Mouse (Mus musculus) A20 (cell line): ENCODE measurements around the gene Adck1.
"Not testable (repeated sequence)": the region's sequence is repeated elsewhere in the genome, so short reads cannot be mapped to it uniquely, and the experiment has no call there.

Experiments
- DNase-seq: peaks from one replicate; pipeline ENCODE4 v3.0.0-alpha.2; 2011; ENCODE audit warnings: low read depth, low spot score

Gene Adck1

GRCm38 (mm10) chr12:88360441-88361119, at the start of gene Adck1:
Gene Adck1 (plus strand): TSS chr12:88360554.
- peak; percentile 92 for DNase-seq

GRCm38 (mm10) chr12:88314556-88314955, 45.8 kb upstream of the Adck1 start:
- DNase-seq = no peak

- DNase-seq = not testable (repeated sequence)
Observed at GRCm38 (mm10) chr12:88323926-88324325, 36.4 kb upstream of the Adck1 start, which contains the start of gene Gm5039. Gene Gm5039 (minus strand): TSS chr12:88324026.

GRCm38 (mm10) chr12:88336662-88337413, 23.5 kb upstream of the Adck1 start:
- DNase-seq = not testable (repeated sequence)

- DNase-seq = not testable (repeated sequence)
Observed at GRCm38 (mm10) chr12:88341286-88341685, 19.1 kb upstream of the Adck1 start.

- DNase-seq = no peak
Observed at GRCm38 (mm10) chr12:88354182-88354702, 6.1 kb upstream of the Adck1 start.

- peak; percentile 55 for DNase-seq
Observed at GRCm38 (mm10) chr12:88361120-88361445, 729 bp downstream of the Adck1 start.

GRCm38 (mm10) chr12:88367673-88368072, 7.3 kb downstream of the Adck1 start:
- no peak for DNase-seq

- no peak for DNase-seq
Observed at GRCm38 (mm10) chr12:88368618-88369017, 8.3 kb downstream of the Adck1 start.

GRCm38 (mm10) chr12:88369690-88370089, 9.3 kb downstream of the Adck1 start:
- not testable (repeated sequence) for DNase-seq

- DNase-seq = not testable (repeated sequence)
Observed at GRCm38 (mm10) chr12:88370321-88370720, 10.0 kb downstream of the Adck1 start.

GRCm38 (mm10) chr12:88372018-88372417, 11.7 kb downstream of the Adck1 start:
- DNase-seq = no peak

- no peak for DNase-seq
Observed at GRCm38 (mm10) chr12:88376820-88377219, 16.5 kb downstream of the Adck1 start.

GRCm38 (mm10) chr12:88378256-88378655, 17.9 kb downstream of the Adck1 start:
- no peak for DNase-seq

GRCm38 (mm10) chr12:88388832-88389231, 28.5 kb downstream of the Adck1 start:
- no peak for DNase-seq

- DNase-seq = no peak
Observed at GRCm38 (mm10) chr12:88398658-88399057, 38.3 kb downstream of the Adck1 start.

- DNase-seq = no peak
Observed at GRCm38 (mm10) chr12:88403541-88403940, 43.2 kb downstream of the Adck1 start.

GRCm38 (mm10) chr12:88405113-88405512, 44.8 kb downstream of the Adck1 start:
- peak; percentile 69 for DNase-seq

GRCm38 (mm10) chr12:88407996-88408322, 47.6 kb downstream of the Adck1 start:
- DNase-seq = no peak

GRCm38 (mm10) chr12:88408323-88409047, 48.1 kb downstream of the Adck1 start:
- no peak for DNase-seq

GRCm38 (mm10) chr12:88413239-88413638, 52.9 kb downstream of the Adck1 start:
- DNase-seq = no peak

GRCm38 (mm10) chr12:88419912-88420621, 59.7 kb downstream of the Adck1 start:
- DNase-seq = no peak
